Mouse (Mus musculus) embryonic facial prominence, embryonic 10.5 days (tissue): ENCODE measurements around the gene Nfib. TPM values are rescaled to one million over a fixed set of nuclear protein-coding genes. Genes with fewer than 3 reads are reported as not detected.

Source experiments
- DNase-seq: peaks from one replicate; pipeline ENCODE4 v3.0.0-alpha.2; 2017; ENCODE audit warnings: low spot score
- H3K27ac ChIP-seq: fragments of 300-500 bp; sonication (generic); replicated peaks from 2 replicates; pipeline ENCODE4 v1.5.1; 2016; ENCODE audit warnings: mild to moderate bottlenecking
- H3K27me3 ChIP-seq: fragments of 300-500 bp; sonication (generic); replicated peaks from 2 replicates; pipeline ENCODE4 v1.6.1; 2016; ENCODE audit warnings: low read depth, mild to moderate bottlenecking; ENCODE audit not compliant: poor library complexity, severe bottlenecking
- H3K36me3 ChIP-seq: fragments of 300-500 bp; sonication (generic); replicated peaks from 2 replicates; pipeline ENCODE4 v1.6.1; 2016; ENCODE audit warnings: mild to moderate bottlenecking, moderate library complexity
- H3K4me1 ChIP-seq: fragments of 300-500 bp; sonication (generic); 2 replicates; pipeline ENCODE4 v1.6.1; 2016
- H3K4me3 ChIP-seq: fragments of 300-500 bp; sonication (generic); 2 replicates; pipeline ENCODE4 v1.5.1; 2016; ENCODE audit warnings: mild to moderate bottlenecking, moderate library complexity
- H3K9me3 ChIP-seq: fragments of 300-500 bp; sonication (generic); 2 replicates; pipeline ENCODE4 v1.6.1; 2016; ENCODE audit warnings: mild to moderate bottlenecking
- WGBS: fragments of 180-500 bp; shearing (Covaris S2); methylation state at CpG from one replicate; pipeline ENCODE4 v1.1.7; 2016; 5-methylcytosine and 5-hydroxymethylcytosine counted together
- polyA plus RNA-seq: library from polyadenylated mRNA; unstranded; fragments of >200 nt; fragmentation: Nextera tagmentation; extraction: Ambion mirVana; gene quantifications from 2 replicates; pipeline ENCODE4 v1.2.1, GENCODE M21; 2016

The Nfib gene
- polyA plus RNA-seq, 1 experiment from 2014 or later: 26.7 TPM

GRCm38 (mm10) chr4:82509166-82509767, 196.3 kb downstream of the Nfib start:
- H3K27me3 ChIP-seq: 0 out of 2 replicates have a peak, but pooled peaks cover 9% of the 10 kb centered on the region
- peaks cover 78% of the 10 kb centered on the region for H3K4me1 ChIP-seq
- DNase-seq: no peak
- 29% methylated on average over 2 of the region's 2 CpGs for WGBS
- H3K9me3 ChIP-seq: no peaks in the 10 kb centered on the region
- no peak overlapping the region for H3K4me3 ChIP-seq
- no peaks in the 10 kb centered on the region for H3K36me3 ChIP-seq
- peak overlapping the region; percentile 69 for H3K27ac ChIP-seq

GRCm38 (mm10) chr4:82508281-82508687, 197.3 kb downstream of the Nfib start:
- Histone ChIP-seq H3K9me3 (no peaks in the 10 kb centered on the region), H3K27ac (peak overlapping the region; percentile 99), H3K36me3 (no peaks in the 10 kb centered on the region), H3K4me3 (peak overlapping the region; percentile 95), H3K4me1 (peaks cover 73% of the 10 kb centered on the region), H3K27me3 (peaks cover 16% of the 10 kb centered on the region; the same call in 1 of the 2 replicates)
- DNase-seq: no peak
- WGBS: 4% methylated on average over 7 of the region's 7 CpGs

GRCm38 (mm10) chr4:82507541-82508280, 197.8 kb downstream of the Nfib start:
- DNase-seq: no peak
- H3K4me3 ChIP-seq: peak overlapping the region; percentile 95
- H3K27me3 ChIP-seq: peaks cover 21% of the 10 kb centered on the region
- H3K9me3 ChIP-seq: no peaks in the 10 kb centered on the region
- H3K27ac ChIP-seq: peak overlapping the region; percentile 99
- H3K36me3 ChIP-seq: no peaks in the 10 kb centered on the region
- WGBS: 4% methylated on average over 15 of the region's 15 CpGs
- H3K4me1 ChIP-seq: peaks cover 69% of the 10 kb centered on the region

GRCm38 (mm10) chr4:82506731-82507331, 198.7 kb downstream of the Nfib start:
- no peaks in the 10 kb centered on the region for H3K9me3 ChIP-seq
- peaks cover 29% of the 10 kb centered on the region for H3K27me3 ChIP-seq
- H3K27ac ChIP-seq: peak overlapping the region; percentile 99
- no peaks in the 10 kb centered on the region for H3K36me3 ChIP-seq
- peak; percentile 72 for DNase-seq
- WGBS: under 1% methylated on average over 26 of the region's 30 CpGs
- H3K4me1 ChIP-seq: peaks cover 61% of the 10 kb centered on the region
- peak overlapping the region; percentile 95 for H3K4me3 ChIP-seq

GRCm38 (mm10) chr4:82506081-82506730, 199.3 kb downstream of the Nfib start:
- Histone ChIP-seq H3K36me3 (no peaks in the 10 kb centered on the region), H3K4me3 (peak overlapping the region; percentile 95), H3K27me3 (peaks cover 29% of the 10 kb centered on the region), H3K9me3 (no peaks in the 10 kb centered on the region), H3K27ac (peak overlapping the region; percentile 99), H3K4me1 (peaks cover 54% of the 10 kb centered on the region)
- under 1% methylated on average over 79 of the region's 81 CpGs for WGBS
- peak; percentile 89 for DNase-seq

- Histone ChIP-seq H3K36me3 (no peaks in the 10 kb centered on the region), H3K9me3 (no peaks in the 10 kb centered on the region), H3K4me1 (peaks cover 52% of the 10 kb centered on the region), H3K4me3 (peak overlapping the region; percentile 95), H3K27ac (peak overlapping the region; percentile 99), H3K27me3 (peaks cover 31% of the 10 kb centered on the region)
- DNase-seq: peak; percentile 88
- under 1% methylated on average over 72 of the region's 72 CpGs for WGBS
These were observed 200.2 kb downstream of the Nfib start for GRCm38 (mm10) chr4:82505121-82506031.

- H3K27ac ChIP-seq: peak overlapping the region; percentile 99
- no peaks in the 10 kb centered on the region for H3K9me3 ChIP-seq
- H3K36me3 ChIP-seq: no peaks in the 10 kb centered on the region
- H3K27me3 ChIP-seq: peaks cover 37% of the 10 kb centered on the region
- peak; percentile 73 for DNase-seq
- peaks cover 50% of the 10 kb centered on the region for H3K4me1 ChIP-seq
- peak overlapping the region; percentile 95 for H3K4me3 ChIP-seq
- WGBS: under 1% methylated on average over 62 of the region's 62 CpGs
These were observed 201.0 kb downstream of the Nfib start for GRCm38 (mm10) chr4:82504284-82505120.

GRCm38 (mm10) chr4:82504015-82504283, 201.6 kb downstream of the Nfib start:
- Histone ChIP-seq H3K4me1 (peaks cover 45% of the 10 kb centered on the region), H3K27me3 (peaks cover 37% of the 10 kb centered on the region), H3K36me3 (no peaks in the 10 kb centered on the region; the same call in 1 of the 2 replicates), H3K4me3 (peak overlapping the region; percentile 95), H3K9me3 (no peaks in the 10 kb centered on the region), H3K27ac (peak overlapping the region; percentile 99)
- DNase-seq: no peak
- WGBS: 3% methylated on average over 10 of the region's 10 CpGs

- no peak for DNase-seq
- 33% methylated on average over 8 of the region's 8 CpGs for WGBS
- Histone ChIP-seq H3K4me3 (peak overlapping the region; percentile 95), H3K27me3 (peaks cover 37% of the 10 kb centered on the region), H3K27ac (no peak overlapping the region; the same call in 1 of the 2 replicates), H3K36me3 (peaks cover 2% of the 10 kb centered on the region), H3K9me3 (no peaks in the 10 kb centered on the region), H3K4me1 (peaks cover 40% of the 10 kb centered on the region)
These were observed 202.1 kb downstream of the Nfib start for GRCm38 (mm10) chr4:82503274-82504014.

- WGBS: 85% methylated on average over 2 of the region's 2 CpGs
- Histone ChIP-seq H3K4me1 (peaks cover 31% of the 10 kb centered on the region), H3K9me3 (no peaks in the 10 kb centered on the region), H3K36me3 (peaks cover 10% of the 10 kb centered on the region), H3K27me3 (peaks cover 31% of the 10 kb centered on the region), H3K27ac (no peak overlapping the region), H3K4me3 (peak overlapping the region; percentile 95)
- DNase-seq: no peak
These were observed 202.9 kb downstream of the Nfib start for GRCm38 (mm10) chr4:82502611-82503010.

GRCm38 (mm10) chr4:82502012-82502411, 203.5 kb downstream of the Nfib start:
- no peaks in the 10 kb centered on the region for H3K9me3 ChIP-seq
- H3K4me3 ChIP-seq: peak overlapping the region; percentile 95; the same call in 1 of the 2 replicates
- WGBS: 80% methylated on average over 5 of the region's 5 CpGs
- H3K27me3 ChIP-seq: peaks cover 31% of the 10 kb centered on the region
- H3K36me3 ChIP-seq: peaks cover 16% of the 10 kb centered on the region
- no peak overlapping the region for H3K27ac ChIP-seq
- H3K4me1 ChIP-seq: peaks cover 25% of the 10 kb centered on the region
- DNase-seq: no peak
